Mouse (Mus musculus) C2C12 (cell line): ENCODE results near the gene Ss18l1. TPM values are rescaled to one million over a fixed set of nuclear protein-coding genes. Genes with fewer than 3 reads are reported as not detected.

Experiments
- H3K27me3 ChIP-seq: one replicate; pipeline ENCODE4 v1.6.1; 2011; ENCODE audit not compliant: control insufficient read depth, insufficient read depth, insufficient read length
- H3K36me3 ChIP-seq: one replicate; pipeline ENCODE4 v1.6.1; 2011; ENCODE audit not compliant: control insufficient read depth, insufficient read depth
- H3K4me3 ChIP-seq: one replicate; pipeline ENCODE4 v1.5.1; 2011; ENCODE audit warnings: mild to moderate bottlenecking, control low read depth; ENCODE audit not compliant: poor library complexity, insufficient read depth, severe bottlenecking
- H3K79me2 ChIP-seq: one replicate; pipeline ENCODE4 v1.6.1; 2011; ENCODE audit not compliant: control insufficient read depth, insufficient read depth
- H3K79me3 ChIP-seq: one replicate; pipeline ENCODE4 v1.6.1; 2011; ENCODE audit warnings: low read depth, control low read depth
- H3ac ChIP-seq: one replicate; pipeline ENCODE3; 2011; ENCODE audit warnings: low read depth; ENCODE audit not compliant: control insufficient read depth, insufficient read length
- CEBPB ChIP-seq: IDR thresholded peaks from one replicate; pipeline ENCODE4 v1.6.1; 2011; ENCODE audit warnings: low read depth, mild to moderate bottlenecking, control low read depth, moderate library complexity
- CTCF ChIP-seq: IDR thresholded peaks from one replicate; pipeline ENCODE4 v1.5.1; 2011; ENCODE audit not compliant: control insufficient read depth, insufficient read depth, insufficient read length
- FOSL1 ChIP-seq: IDR thresholded peaks from one replicate; pipeline ENCODE4 v1.8.0; 2011; ENCODE audit warnings: mild to moderate bottlenecking, low read length; ENCODE audit not compliant: poor library complexity, insufficient read depth, severe bottlenecking
- MAX ChIP-seq: IDR thresholded peaks from one replicate; pipeline ENCODE4 v1.6.1; 2011; ENCODE audit warnings: mild to moderate bottlenecking, control low read depth
- MYOD1 ChIP-seq: IDR thresholded peaks from one replicate; pipeline ENCODE4 v1.6.1; 2011; ENCODE audit warnings: low read depth; ENCODE audit not compliant: control insufficient read depth, insufficient read length
- MYOG ChIP-seq: IDR thresholded peaks from one replicate; pipeline ENCODE4 v1.6.1; 2011; ENCODE audit not compliant: control insufficient read depth, insufficient read length; ENCODE audit errors: extremely low read depth
- USF1 ChIP-seq: IDR thresholded peaks from one replicate; pipeline ENCODE4 v1.6.1; 2011; ENCODE audit warnings: low read depth, mild to moderate bottlenecking, control low read depth, moderate library complexity
- long read RNA-seq, 2 experiments: library from polyadenylated mRNA; unstranded; transcript quantifications; one replicate each; pipeline ENCODE4 v2.0.0; 2019 to 2020
- polyA plus RNA-seq: library from polyadenylated mRNA; unstranded; fragments of >200 nt; fragmentation: generic; extraction: Trizol; gene quantifications from one replicate; pipeline ENCODE4 v1.2.1, GENCODE M21; 2012; ENCODE audit warnings: missing spikeins

The Ss18l1 gene
- 0.96 TPM for polyA plus RNA-seq
- long read RNA-seq, experiment 1, full-length matches to known transcripts, result 1 of 4 reads
- long read RNA-seq, experiment 1, partial matches to known transcripts, result 3 of 4 reads
- long read RNA-seq, experiment 1, other reads (novel, unspliced or antisense), result 0 of 4 reads
- long read RNA-seq, experiment 2, full-length matches to known transcripts, result 12 of 14 reads
- long read RNA-seq, experiment 2, partial matches to known transcripts, result 1 of 14 reads
- long read RNA-seq, experiment 2, other reads (novel, unspliced or antisense), result 1 of 14 reads

DNA sequence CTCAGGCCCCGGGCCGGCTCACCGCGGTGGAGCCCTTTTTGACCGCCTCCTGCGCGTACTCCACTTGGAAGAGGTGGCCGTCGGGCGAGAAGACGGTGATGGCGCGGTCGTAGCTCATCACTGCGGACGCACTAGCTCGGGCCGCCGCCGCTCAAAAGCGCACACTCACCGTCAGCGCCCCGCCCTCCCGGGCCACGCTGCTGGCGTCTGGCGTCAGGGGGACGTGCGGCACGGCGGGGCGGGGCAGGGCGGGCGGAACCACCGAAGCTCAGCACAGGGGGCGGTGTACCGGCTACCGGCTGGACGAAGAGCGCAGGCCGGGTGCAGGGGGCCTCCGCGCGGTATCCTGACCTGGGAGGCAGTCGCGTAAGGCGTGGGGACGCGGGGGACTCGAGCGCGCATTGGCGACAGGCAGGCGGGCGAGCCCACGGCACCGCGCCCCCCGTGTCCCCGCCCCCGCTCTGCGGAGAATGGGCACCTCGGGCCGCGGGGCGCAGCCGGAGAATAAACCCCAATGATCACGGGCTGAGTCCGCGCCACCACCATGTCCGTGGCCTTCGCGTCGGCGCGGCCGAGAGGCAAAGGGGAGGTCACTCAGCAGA is at the start of gene Ss18l1, which contains the start of gene Psma7:
TSS of gene Ss18l1 (plus strand) at position 254 of the 602 bp plus-strand sequence.
TSS of gene Psma7 (minus strand) at position 178 of the 602 bp plus-strand sequence.
- peaks cover 30% of the 10 kb centered on the region for H3K36me3 ChIP-seq
- H3K4me3 ChIP-seq, result peak within 1 kb of the TSS; percentile 94
- peak within 1 kb of the TSS; percentile 88 for H3ac ChIP-seq
- peaks cover 85% of the 10 kb centered on the region for H3K79me2 ChIP-seq
- H3K27me3 ChIP-seq, result no peaks in the 10 kb centered on the region
- peaks cover 49% of the 10 kb centered on the region for H3K79me3 ChIP-seq
- no peak for TF ChIP-seq MAX
- TF ChIP-seq CEBPB, result no peak
- TF ChIP-seq USF1, result no peak
- no peak for TF ChIP-seq FOSL1
- TF ChIP-seq MYOD1, result no peak
- TF ChIP-seq CTCF, result no peak
- no peak for TF ChIP-seq MYOG

DNA sequence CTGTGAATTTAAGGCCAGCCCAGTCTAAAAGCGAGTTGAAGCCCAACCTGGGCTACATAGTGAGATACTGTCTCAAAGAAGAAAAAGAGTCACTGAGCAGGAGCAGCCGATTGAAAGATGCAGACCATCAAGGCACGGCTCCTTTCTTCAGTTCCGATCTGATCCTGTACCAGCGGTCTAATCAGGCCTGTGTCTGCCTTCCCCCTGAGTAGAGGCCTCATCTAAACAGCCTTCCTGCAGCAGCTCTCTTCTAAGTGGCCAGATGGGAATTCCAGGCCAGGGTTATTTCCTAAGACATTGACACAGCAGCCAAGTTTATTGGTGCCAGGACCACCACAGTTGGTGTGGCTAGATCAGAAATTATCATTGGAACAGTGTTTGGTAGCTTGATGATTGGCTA is 49.2 kb upstream of the Ss18l1 start:
- Histone ChIP-seq H3K36me3 (no peaks in the 10 kb centered on the region), H3K79me3 (no peaks in the 10 kb centered on the region), H3ac (no peak overlapping the region), H3K27me3 (no peaks in the 10 kb centered on the region), H3K4me3 (no peak overlapping the region), H3K79me2 (no peaks in the 10 kb centered on the region)
- TF ChIP-seq CTCF (no peak), MYOG (no peak), CEBPB (no peak), FOSL1 (no peak), MAX (no peak), MYOD1 (no peak), USF1 (no peak)

GRCm38 (mm10) chr2:179998431-179998830 is 43.9 kb upstream of the Ss18l1 start:
- H3K79me2 ChIP-seq, result no peaks in the 10 kb centered on the region
- no peaks in the 10 kb centered on the region for H3K36me3 ChIP-seq
- H3K79me3 ChIP-seq, result no peaks in the 10 kb centered on the region
- no peak for TF ChIP-seq FOSL1
- no peak for TF ChIP-seq USF1
- TF ChIP-seq CEBPB, result no peak
- TF ChIP-seq MAX, result no peak
- no peak for TF ChIP-seq MYOG
- no peak for TF ChIP-seq MYOD1
- TF ChIP-seq CTCF, result no peak
- H3ac ChIP-seq, result no peak overlapping the region
- no peak overlapping the region for H3K4me3 ChIP-seq
- peaks cover 6% of the 10 kb centered on the region for H3K27me3 ChIP-seq

DNA sequence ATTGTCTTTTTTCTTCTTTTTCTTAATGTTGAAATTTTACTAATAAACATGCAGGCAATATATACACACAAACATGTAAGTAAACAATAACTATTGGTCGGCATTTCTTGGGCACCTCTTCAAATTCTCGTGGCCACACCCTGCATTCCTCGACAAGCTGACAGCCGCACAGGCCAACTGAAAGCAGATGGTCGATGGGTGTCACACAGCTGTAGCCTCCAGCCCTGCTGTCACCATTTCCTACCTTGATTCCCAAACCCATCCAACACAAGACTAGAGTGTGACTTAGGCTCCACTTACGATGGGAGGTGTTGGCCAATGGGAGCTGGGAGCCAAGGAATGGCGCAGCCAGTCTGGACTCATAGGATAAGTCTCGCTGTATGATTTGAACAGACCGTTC is 40.7 kb upstream of the Ss18l1 start:
- no peak overlapping the region for H3K4me3 ChIP-seq
- H3ac ChIP-seq, result no peak overlapping the region
- no peaks in the 10 kb centered on the region for H3K79me3 ChIP-seq
- no peaks in the 10 kb centered on the region for H3K36me3 ChIP-seq
- peaks cover 11% of the 10 kb centered on the region for H3K27me3 ChIP-seq
- TF ChIP-seq USF1 (no peak), CEBPB (no peak), CTCF (no peak), MAX (no peak), MYOD1 (no peak), FOSL1 (no peak), MYOG (no peak)
- H3K79me2 ChIP-seq, result no peaks in the 10 kb centered on the region

DNA sequence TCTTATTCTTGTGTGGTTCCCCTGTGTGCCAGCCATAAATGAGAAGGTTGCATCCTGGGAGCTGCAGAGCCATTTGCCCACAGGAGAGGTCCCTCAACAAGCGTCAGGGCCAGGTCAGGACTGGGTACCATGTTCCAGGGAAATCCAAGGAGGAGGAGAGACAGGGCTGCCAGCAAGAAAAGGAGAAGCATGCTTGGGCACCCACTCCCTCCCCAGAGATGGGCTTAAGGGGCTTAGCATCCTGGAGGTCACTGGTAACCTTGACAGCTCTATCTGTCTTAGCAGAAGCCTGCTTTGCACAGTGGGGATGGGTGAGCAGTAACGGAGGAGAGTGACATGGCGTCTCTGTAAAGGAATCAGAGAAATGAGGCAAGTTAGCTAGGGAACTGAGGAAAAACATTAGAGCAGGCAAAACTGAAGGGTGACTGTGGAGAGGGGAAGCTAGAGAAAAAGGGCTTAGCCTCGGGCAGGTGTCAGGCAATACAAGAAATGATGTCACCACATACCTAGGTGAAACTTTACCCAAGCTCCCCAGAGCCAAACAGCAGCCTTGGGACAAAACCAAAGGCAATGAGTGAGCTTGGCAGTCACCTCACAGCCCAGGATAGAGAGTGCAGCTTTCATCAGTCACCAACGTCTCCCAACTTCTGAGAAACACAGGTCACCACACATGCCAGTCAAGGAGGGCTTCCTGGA is 36.5 kb upstream of the Ss18l1 start:
- Histone ChIP-seq H3K27me3 (peaks cover 11% of the 10 kb centered on the region), H3K36me3 (no peaks in the 10 kb centered on the region), H3K4me3 (no peak overlapping the region), H3K79me2 (no peaks in the 10 kb centered on the region), H3ac (no peak overlapping the region), H3K79me3 (no peaks in the 10 kb centered on the region)
- TF ChIP-seq CEBPB, result no peak
- TF ChIP-seq MAX, result no peak
- no peak for TF ChIP-seq CTCF
- no peak for TF ChIP-seq MYOD1
- no peak for TF ChIP-seq USF1
- TF ChIP-seq MYOG, result no peak
- TF ChIP-seq FOSL1, result no peak
